Mouse (Mus musculus) embryo, embryonic 11 days (tissue): ENCODE results near the gene Olfr961.

Source experiments
- DNase-seq: peaks from one replicate; pipeline ENCODE4 v3.0.0-alpha.2; 2015

The Olfr961 gene

GRCm38 (mm10) chr9:39644785-39645184 is at the start of gene Olfr961:
TSS of gene Olfr961 (plus strand) at chr9:39645085.
- no peak for DNase-seq

GRCm38 (mm10) chr9:39602536-39603332 is 42.2 kb upstream of the Olfr961 start:
- DNase-seq = peak; percentile 64

GRCm38 (mm10) chr9:39603333-39603845 is 41.5 kb upstream of the Olfr961 start:
- peak; percentile 72 for DNase-seq

GRCm38 (mm10) chr9:39603999-39604453 is 40.9 kb upstream of the Olfr961 start, which contains the start of gene AW551984:
TSS of gene AW551984 (minus strand) at chr9:39604403.
- DNase-seq = peak; percentile 76

GRCm38 (mm10) chr9:39608497-39608896 is 36.4 kb upstream of the Olfr961 start:
- DNase-seq = no peak

- no peak for DNase-seq
Observed at GRCm38 (mm10) chr9:39610355-39610754, 34.5 kb upstream of the Olfr961 start, which contains the start of gene Olfr148. TSS of gene Olfr148 (plus strand) at chr9:39610655.

GRCm38 (mm10) chr9:39611953-39612352 is 32.9 kb upstream of the Olfr961 start:
- peak; percentile 58 for DNase-seq

GRCm38 (mm10) chr9:39621073-39621472 is 23.8 kb upstream of the Olfr961 start, which contains the start of gene Olfr960:
TSS of gene Olfr960 (plus strand) at chr9:39621373.
- no peak for DNase-seq

GRCm38 (mm10) chr9:39623783-39624182 is 21.1 kb upstream of the Olfr961 start:
- DNase-seq = no peak

GRCm38 (mm10) chr9:39624711-39625110 is 20.2 kb upstream of the Olfr961 start:
- no peak for DNase-seq

GRCm38 (mm10) chr9:39629069-39629468 is 15.8 kb upstream of the Olfr961 start:
- no peak for DNase-seq

GRCm38 (mm10) chr9:39633913-39634594 is 10.8 kb upstream of the Olfr961 start:
- peak; percentile 4 for DNase-seq

- no peak for DNase-seq
Observed at GRCm38 (mm10) chr9:39647382-39647781, 2.5 kb downstream of the Olfr961 start.

- DNase-seq = no peak
Observed at GRCm38 (mm10) chr9:39654756-39655396, 10.0 kb downstream of the Olfr961 start.

- no peak for DNase-seq
Observed at GRCm38 (mm10) chr9:39666905-39667304, 22.0 kb downstream of the Olfr961 start, which contains the start of gene Olfr963. TSS of gene Olfr963 (plus strand) at chr9:39667205.

- no peak for DNase-seq
Observed at GRCm38 (mm10) chr9:39669723-39670122, 24.8 kb downstream of the Olfr961 start.

GRCm38 (mm10) chr9:39674820-39675219 is 29.9 kb downstream of the Olfr961 start:
- no peak for DNase-seq

GRCm38 (mm10) chr9:39678557-39678956 is 33.7 kb downstream of the Olfr961 start:
- no peak for DNase-seq

- DNase-seq = no peak
Observed at GRCm38 (mm10) chr9:39679280-39679679, 34.4 kb downstream of the Olfr961 start.
